Mouse (Mus musculus) testis, adult 2 months (tissue): ENCODE results near the gene Gm9508.

ENCODE experiments used
- CTCF ChIP-seq: fragments of 200-500 bp; IDR thresholded peaks from 2 replicates; pipeline ENCODE4 v1.5.1; 2012; ENCODE audit warnings: low read depth, mild to moderate bottlenecking, inconsistent platforms, low read length, moderate library complexity; ENCODE audit not compliant: control insufficient read depth, insufficient read depth, insufficient replicate concordance
- POLR2A ChIP-seq: fragments of 200-500 bp; IDR thresholded peaks from 2 replicates; pipeline ENCODE4 v1.6.1; 2012; ENCODE audit warnings: low read depth, mild to moderate bottlenecking, inconsistent platforms, low read length, moderate library complexity; ENCODE audit not compliant: control insufficient read depth

- TF ChIP-seq CTCF (no peak), POLR2A (no peak)
Observed at GRCm38 (mm10) chr10:77670710-77671109, 26.3 kb downstream of the Gm9508 start.
